Mouse (Mus musculus): ENCODE results near the gene Itga6.
"Not testable (repeated sequence)": the region's sequence is repeated elsewhere in the genome, so short reads cannot be mapped to it uniquely, and the experiment has no call there.

Itga6 gene

DNA sequence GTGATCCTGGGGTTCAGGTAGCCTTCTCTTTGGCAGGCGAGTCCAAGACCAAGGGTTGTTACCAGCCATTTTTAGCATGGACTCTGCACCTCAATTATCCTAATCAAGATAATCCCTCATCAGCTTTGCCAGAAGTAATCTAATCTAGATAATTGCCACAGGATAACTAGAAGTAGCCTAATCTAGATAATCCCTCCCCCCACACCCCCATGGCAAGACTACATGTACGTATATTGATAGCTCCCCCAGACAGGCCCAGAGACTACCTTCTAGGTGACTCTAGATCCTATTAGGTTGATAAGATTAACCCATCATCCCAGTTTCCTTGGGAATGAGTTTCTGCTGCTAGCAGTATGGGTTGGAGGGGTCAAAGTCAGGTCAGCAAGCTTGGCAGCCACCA is 146.1 kb downstream of the Itga6 start:
- DNase-seq (ENCODE audit: low read depth, low spot score), result no peak

- DNase-seq (ENCODE audit: low read depth, low spot score), result no peak
Measured at GRCm38 (mm10) chr2:71892741-71893349, 147.4 kb downstream of the Itga6 start.

GRCm38 (mm10) chr2:71895596-71896286 is 150.3 kb downstream of the Itga6 start:
- DNase-seq (ENCODE audit: low read depth, low spot score), result no peak

- no peak for DNase-seq (ENCODE audit: low read depth, low spot score)
Measured at GRCm38 (mm10) chr2:71897420-71897819, 152.0 kb downstream of the Itga6 start.

DNA sequence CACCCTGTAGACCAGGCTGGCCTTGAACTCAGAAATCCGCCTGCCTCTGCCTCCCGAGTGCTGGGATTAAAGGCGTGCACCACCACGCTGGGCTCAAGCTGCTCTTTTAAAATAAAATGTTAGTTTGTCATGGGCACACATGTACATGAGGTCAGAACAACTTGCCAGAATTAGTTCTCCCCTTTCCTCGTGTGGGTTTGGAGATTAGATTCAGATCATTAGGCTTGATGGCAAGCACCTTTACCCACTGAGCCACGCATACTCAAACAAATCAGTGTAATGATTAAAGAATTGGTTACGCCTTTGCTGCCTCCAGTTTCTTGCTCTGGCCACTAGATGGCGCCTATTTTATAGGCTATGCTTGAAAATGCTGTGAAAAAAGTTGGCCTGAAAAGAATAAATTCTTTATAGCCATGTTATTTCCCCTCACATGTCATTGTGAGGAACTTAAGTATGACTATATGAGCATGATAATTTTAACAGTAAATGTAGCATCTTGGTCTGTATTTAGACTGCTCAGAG is 153.0 kb downstream of the Itga6 start:
- peak; percentile 14 for DNase-seq (ENCODE audit: low read depth, low spot score)

- no peak for DNase-seq (ENCODE audit: low read depth, low spot score)
Measured at GRCm38 (mm10) chr2:71899886-71900285, 154.5 kb downstream of the Itga6 start.

GRCm38 (mm10) chr2:71905154-71905553 is 159.7 kb downstream of the Itga6 start:
- no peak for DNase-seq (ENCODE audit: low read depth, low spot score)

- DNase-seq (ENCODE audit: low read depth, low spot score), result not testable (repeated sequence)
Measured at GRCm38 (mm10) chr2:71906356-71906755, 160.9 kb downstream of the Itga6 start.

Data from brain, embryonic 18.5 days (tissue).